25 mouse cellular contexts compared by ENCODE assay signal in the genomic region with DNA sequence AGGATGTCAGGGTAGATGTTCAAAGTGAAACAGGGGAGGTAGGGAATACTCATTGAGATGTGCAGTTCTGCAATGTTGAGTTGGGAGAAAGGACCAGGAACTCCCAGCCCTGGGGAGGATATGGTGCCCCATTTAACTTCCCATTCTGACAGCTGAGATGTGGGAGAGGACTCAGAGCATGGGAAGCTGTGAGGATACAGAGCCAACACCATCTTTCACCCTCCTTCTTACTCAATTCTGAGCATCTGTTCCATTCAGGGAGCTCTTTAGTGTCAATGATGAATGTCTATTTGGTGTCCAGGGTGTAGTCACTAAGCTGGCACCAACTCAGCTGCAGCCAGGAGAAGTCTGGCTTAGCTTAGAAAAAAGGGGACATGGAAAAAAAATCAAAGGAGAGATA.
DNase-seq lines count a peak whose midpoint lies in the region; ATAC-seq lines count a peak whose summit lies in the region.
"Had no signal": no experiment of that assay in that cellular context is flagged by ENCODE, and none has a peak within 500 bp of the region (broad histone marks: within the 10 kb centered on the region; RNA-seq: fewer than 3 reads in every experiment).

No protein-coding gene starts in this region.

- no peak for DNase-seq in frontal cortex, postnatal 25 days (ENCODE audit: low spot score in 2 of 2)
- DNase-seq in right cerebral cortex, adult 18-20 months, result peak; percentile 69
- no peak for DNase-seq in right cerebral cortex, postnatal 14 days
- peak; percentile 54 to 59 for DNase-seq in left cerebral cortex, adult 9 months (ENCODE audit: low spot score in 2 of 2)
- no peak for DNase-seq in thymus, postnatal 10 days (ENCODE audit: low spot score in 2 of 2)
- DNase-seq in embryo, embryonic 10 days (ENCODE audit: low spot score), result no peak
- DNase-seq in urinary bladder, adult 2 months (ENCODE audit: low spot score), result no peak
- DNase-seq: adrenal gland, postnatal 10 days; cerebellum, adult 2 months; cerebellum, postnatal 25 days; embryo, embryonic 11 days; gastrocnemius, postnatal 25 days; heart, adult 18-20 months; heart, postnatal 10 days; kidney, adult 9 months; kidney, postnatal 14 days; lung, embryonic 14.5 days; lung, postnatal 36 days; midbrain, embryonic 14.5 days; retina, postnatal 1 day; spleen, adult 18-20 months; thymus, postnatal 4 days had no signal

- peak; percentile 100 for ATAC-seq in frontal cortex, adult (ENCODE audit: low TSS enrichment)
- ATAC-seq: hindbrain, postnatal 0 days; intestine, embryonic 16.5 days had no signal

Comparison
In these comparisons a context has a peak if more than half of its experiments do, and no peak if none do; other contexts are left out.
1. DNase-seq: peak in right cerebral cortex, adult 18-20 months (single experiment) and left cerebral cortex, adult 9 months (2 of 2); none in frontal cortex, postnatal 25 days (0 of 2), right cerebral cortex, postnatal 14 days (single experiment), thymus, postnatal 10 days (0 of 2), embryo, embryonic 10 days (single experiment) and urinary bladder, adult 2 months (single experiment).